Mouse (Mus musculus) C2C12 (cell line): Measurements from ENCODE around the gene F11r. TPM values are rescaled to one million over a fixed set of nuclear protein-coding genes. Genes with fewer than 3 reads are reported as not detected.

Source experiments
- H3K27me3 ChIP-seq: one replicate; pipeline ENCODE4 v1.6.1; 2011; ENCODE audit not compliant: control insufficient read depth, insufficient read depth, insufficient read length
- H3K36me3 ChIP-seq: one replicate; pipeline ENCODE4 v1.6.1; 2011; ENCODE audit not compliant: control insufficient read depth, insufficient read depth
- H3K4me3 ChIP-seq: one replicate; pipeline ENCODE4 v1.5.1; 2011; ENCODE audit warnings: mild to moderate bottlenecking, control low read depth; ENCODE audit not compliant: poor library complexity, insufficient read depth, severe bottlenecking
- H3K79me2 ChIP-seq: one replicate; pipeline ENCODE4 v1.6.1; 2011; ENCODE audit not compliant: control insufficient read depth, insufficient read depth
- H3K79me3 ChIP-seq: one replicate; pipeline ENCODE4 v1.6.1; 2011; ENCODE audit warnings: low read depth, control low read depth
- H3ac ChIP-seq: one replicate; pipeline ENCODE3; 2011; ENCODE audit warnings: low read depth; ENCODE audit not compliant: control insufficient read depth, insufficient read length
- CEBPB ChIP-seq: IDR thresholded peaks from one replicate; pipeline ENCODE4 v1.6.1; 2011; ENCODE audit warnings: low read depth, mild to moderate bottlenecking, control low read depth, moderate library complexity
- CTCF ChIP-seq: IDR thresholded peaks from one replicate; pipeline ENCODE4 v1.5.1; 2011; ENCODE audit not compliant: control insufficient read depth, insufficient read depth, insufficient read length
- FOSL1 ChIP-seq: IDR thresholded peaks from one replicate; pipeline ENCODE4 v1.8.0; 2011; ENCODE audit warnings: mild to moderate bottlenecking, low read length; ENCODE audit not compliant: poor library complexity, insufficient read depth, severe bottlenecking
- MAX ChIP-seq: IDR thresholded peaks from one replicate; pipeline ENCODE4 v1.6.1; 2011; ENCODE audit warnings: mild to moderate bottlenecking, control low read depth
- MYOD1 ChIP-seq: IDR thresholded peaks from one replicate; pipeline ENCODE4 v1.6.1; 2011; ENCODE audit warnings: low read depth; ENCODE audit not compliant: control insufficient read depth, insufficient read length
- MYOG ChIP-seq: IDR thresholded peaks from one replicate; pipeline ENCODE4 v1.6.1; 2011; ENCODE audit not compliant: control insufficient read depth, insufficient read length; ENCODE audit errors: extremely low read depth
- USF1 ChIP-seq: IDR thresholded peaks from one replicate; pipeline ENCODE4 v1.6.1; 2011; ENCODE audit warnings: low read depth, mild to moderate bottlenecking, control low read depth, moderate library complexity
- polyA plus RNA-seq: library from polyadenylated mRNA; unstranded; fragments of >200 nt; fragmentation: generic; extraction: Trizol; gene quantifications from one replicate; pipeline ENCODE4 v1.2.1, GENCODE M21; 2012; ENCODE audit warnings: missing spikeins

The F11r gene
- polyA plus RNA-seq, 1 experiment, result 3.6 TPM

DNA sequence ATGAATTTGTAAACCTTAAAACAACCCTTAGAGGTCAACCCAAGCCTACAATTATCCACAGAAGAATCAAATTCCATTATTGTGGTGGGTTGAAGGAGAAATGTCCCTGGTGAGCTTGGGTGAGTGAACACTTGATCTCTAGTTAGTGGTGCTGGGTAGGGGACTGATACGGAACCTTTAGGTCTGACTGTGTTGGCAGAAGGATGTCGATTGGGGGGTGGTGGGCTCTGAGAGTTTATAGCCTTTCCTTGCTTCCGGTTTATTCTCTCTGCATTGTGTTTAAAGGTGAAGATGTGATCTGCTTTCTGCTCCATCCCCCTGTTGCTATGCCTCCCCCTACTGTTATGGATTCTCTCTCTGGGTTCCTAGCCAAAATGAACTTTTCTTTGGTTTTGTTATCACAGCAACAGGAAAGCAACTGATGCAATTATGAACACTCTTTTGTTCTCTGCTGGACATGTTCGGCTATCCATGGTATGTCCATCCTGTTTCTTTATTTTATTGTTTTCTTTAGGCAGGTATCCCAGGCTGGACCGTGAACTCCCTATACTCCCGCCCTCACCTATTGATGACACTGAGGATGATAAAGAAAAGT is 63.8 kb downstream of the F11r start:
- Histone ChIP-seq H3ac (no peak overlapping the region), H3K36me3 (no peaks in the 10 kb centered on the region), H3K4me3 (no peak overlapping the region), H3K27me3 (no peaks in the 10 kb centered on the region), H3K79me2 (peaks cover 8% of the 10 kb centered on the region), H3K79me3 (no peaks in the 10 kb centered on the region)
- TF ChIP-seq USF1 (no peak), MYOG (no peak), CTCF (no peak), MAX (no peak), CEBPB (no peak), MYOD1 (no peak), FOSL1 (no peak)

DNA sequence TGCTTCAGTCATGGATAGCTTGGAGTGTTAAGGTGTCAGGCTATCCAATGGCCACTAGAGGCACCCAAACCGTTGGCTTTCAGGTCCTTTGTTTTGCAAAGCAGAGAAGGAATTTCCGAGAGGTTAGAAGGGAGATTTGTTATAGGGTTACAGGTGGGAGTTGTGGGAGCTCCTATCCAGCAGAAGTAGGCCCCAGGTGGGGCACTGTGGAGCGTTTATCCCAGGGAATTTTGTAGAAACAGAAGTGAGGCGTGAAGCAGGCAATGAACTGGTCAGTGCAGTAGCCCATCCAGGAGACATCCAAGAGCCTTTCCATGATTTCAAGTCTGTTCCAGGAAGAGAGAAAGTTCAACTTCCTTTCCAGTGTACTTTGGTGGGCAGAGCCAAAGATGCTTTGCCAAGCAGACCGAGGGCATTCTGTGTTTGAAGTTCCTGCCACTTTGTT is 64.3 kb downstream of the F11r start:
- no peak overlapping the region for H3K4me3 ChIP-seq
- H3K79me2 ChIP-seq, result peaks cover 8% of the 10 kb centered on the region
- no peaks in the 10 kb centered on the region for H3K27me3 ChIP-seq
- H3ac ChIP-seq, result no peak overlapping the region
- H3K79me3 ChIP-seq, result no peaks in the 10 kb centered on the region
- H3K36me3 ChIP-seq, result no peaks in the 10 kb centered on the region
- TF ChIP-seq CTCF (peak; percentile 23), MYOG (no peak)

DNA sequence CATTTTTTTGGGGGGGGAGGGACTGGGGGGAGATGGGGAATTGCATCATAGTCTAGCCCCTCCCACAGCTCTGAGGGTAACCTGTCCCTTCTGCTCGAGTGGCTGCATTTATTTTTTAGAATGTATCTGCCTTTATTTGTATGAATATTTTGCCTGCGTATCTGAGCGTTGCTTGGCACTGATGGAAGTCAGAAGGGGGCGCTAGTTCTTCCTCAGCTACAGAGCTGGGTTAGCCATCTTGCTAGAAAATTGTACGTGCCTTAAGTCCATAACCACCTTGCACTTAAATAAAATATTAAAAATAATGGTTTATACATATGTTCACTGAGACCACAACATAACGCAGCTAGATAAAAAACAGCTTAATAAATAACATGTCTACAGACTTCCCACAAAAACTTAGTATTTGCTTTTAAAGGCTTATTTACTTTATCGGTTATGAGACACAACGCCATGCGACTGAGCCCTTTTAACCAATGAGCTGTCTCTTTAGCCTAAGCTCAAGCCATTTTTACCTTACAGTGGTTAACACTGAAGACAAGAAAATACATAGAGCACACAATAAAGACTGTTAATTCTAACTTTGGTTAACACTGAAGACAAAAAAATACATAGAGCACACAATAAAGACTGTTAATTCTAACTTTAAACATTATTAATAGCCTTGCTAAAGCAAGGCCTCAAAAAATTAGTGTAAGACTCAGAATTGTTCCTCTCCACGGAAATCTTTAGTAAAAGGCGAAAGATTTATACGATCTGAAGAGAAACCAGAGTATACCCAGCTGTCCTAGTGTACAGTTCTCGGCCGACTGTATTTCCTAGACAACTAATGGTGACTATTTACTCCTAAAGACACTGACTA is 65.3 kb downstream of the F11r start:
- no peaks in the 10 kb centered on the region for H3K36me3 ChIP-seq
- H3K79me3 ChIP-seq, result no peaks in the 10 kb centered on the region
- no peak for TF ChIP-seq CTCF
- no peak for TF ChIP-seq MAX
- peak; percentile 77 for TF ChIP-seq CEBPB
- TF ChIP-seq MYOD1, result no peak
- H3K79me2 ChIP-seq, result peaks cover 8% of the 10 kb centered on the region
- no peak overlapping the region for H3K4me3 ChIP-seq
- no peak overlapping the region for H3ac ChIP-seq
- H3K27me3 ChIP-seq, result no peaks in the 10 kb centered on the region

DNA sequence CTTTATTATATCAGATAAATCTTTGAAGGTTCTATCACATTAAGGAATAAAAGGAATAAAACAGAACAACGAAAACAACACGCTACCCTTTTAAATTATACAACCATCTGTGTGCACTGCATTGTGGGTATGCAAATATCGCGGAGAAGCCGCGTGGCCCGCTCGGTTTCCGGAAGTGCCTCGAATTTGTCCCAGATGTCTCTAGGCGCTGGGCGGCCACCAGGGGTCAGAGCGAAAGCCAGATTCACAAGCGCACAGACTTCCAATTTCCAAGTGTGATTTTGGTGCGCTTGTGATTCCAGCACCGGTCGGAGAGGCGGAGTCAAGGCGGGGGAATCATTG is 65.9 kb downstream of the F11r start, which contains the start of gene Alyref2:
Gene Alyref2 (plus strand): TSS at position 229 of the 342 bp plus-strand sequence.
- Histone ChIP-seq H3K4me3 (peak within 1 kb of the TSS; percentile 51), H3K79me3 (no peaks in the 10 kb centered on the region), H3K36me3 (no peaks in the 10 kb centered on the region), H3K27me3 (no peaks in the 10 kb centered on the region), H3K79me2 (peaks cover 8% of the 10 kb centered on the region), H3ac (peak within 1 kb of the TSS; percentile 78)
- TF ChIP-seq MAX, result peak; percentile 84
- TF ChIP-seq FOSL1, result no peak
- peak; percentile 62 for TF ChIP-seq CTCF
- TF ChIP-seq MYOD1, result no peak
- no peak for TF ChIP-seq MYOG
- no peak for TF ChIP-seq CEBPB
- TF ChIP-seq USF1, result peak; percentile 61

DNA sequence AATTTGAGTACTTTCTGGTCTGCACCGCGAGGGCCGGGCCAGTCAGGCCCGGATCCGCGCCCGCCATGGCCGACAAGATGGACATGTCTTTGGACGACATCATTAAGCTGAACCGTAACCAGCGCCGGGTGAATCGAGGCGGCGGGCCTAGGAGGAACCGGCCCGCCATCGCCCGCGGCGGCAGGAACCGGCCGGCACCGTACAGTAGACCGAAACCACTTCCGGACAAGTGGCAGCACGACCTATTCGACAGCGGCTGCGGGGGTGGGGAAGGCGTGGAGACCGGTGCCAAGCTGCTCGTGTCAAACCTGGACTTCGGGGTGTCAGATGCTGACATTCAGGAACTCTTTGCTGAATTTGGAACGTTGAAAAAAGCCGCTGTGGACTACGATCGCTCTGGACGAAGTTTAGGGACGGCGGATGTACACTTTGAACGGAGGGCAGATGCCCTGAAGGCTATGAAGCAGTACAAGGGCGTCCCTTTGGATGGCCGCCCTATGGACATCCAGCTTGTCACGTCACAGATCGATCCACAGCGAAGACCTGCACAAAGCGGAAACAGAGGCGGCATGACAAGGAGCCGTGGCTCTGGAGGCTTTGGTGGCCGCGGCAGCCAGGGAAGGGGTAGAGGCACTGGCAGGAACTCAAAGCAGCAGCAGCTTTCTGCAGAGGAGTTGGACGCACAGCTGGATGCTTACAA is 66.4 kb downstream of the F11r start:
- Histone ChIP-seq H3K79me3 (no peaks in the 10 kb centered on the region), H3K4me3 (peak overlapping the region; percentile 51), H3K27me3 (no peaks in the 10 kb centered on the region), H3K79me2 (peaks cover 8% of the 10 kb centered on the region), H3K36me3 (no peaks in the 10 kb centered on the region), H3ac (peak overlapping the region; percentile 78)
- TF ChIP-seq CEBPB (no peak), MYOG (no peak), MAX (peak; percentile 20)
